In the genomic region with DNA sequence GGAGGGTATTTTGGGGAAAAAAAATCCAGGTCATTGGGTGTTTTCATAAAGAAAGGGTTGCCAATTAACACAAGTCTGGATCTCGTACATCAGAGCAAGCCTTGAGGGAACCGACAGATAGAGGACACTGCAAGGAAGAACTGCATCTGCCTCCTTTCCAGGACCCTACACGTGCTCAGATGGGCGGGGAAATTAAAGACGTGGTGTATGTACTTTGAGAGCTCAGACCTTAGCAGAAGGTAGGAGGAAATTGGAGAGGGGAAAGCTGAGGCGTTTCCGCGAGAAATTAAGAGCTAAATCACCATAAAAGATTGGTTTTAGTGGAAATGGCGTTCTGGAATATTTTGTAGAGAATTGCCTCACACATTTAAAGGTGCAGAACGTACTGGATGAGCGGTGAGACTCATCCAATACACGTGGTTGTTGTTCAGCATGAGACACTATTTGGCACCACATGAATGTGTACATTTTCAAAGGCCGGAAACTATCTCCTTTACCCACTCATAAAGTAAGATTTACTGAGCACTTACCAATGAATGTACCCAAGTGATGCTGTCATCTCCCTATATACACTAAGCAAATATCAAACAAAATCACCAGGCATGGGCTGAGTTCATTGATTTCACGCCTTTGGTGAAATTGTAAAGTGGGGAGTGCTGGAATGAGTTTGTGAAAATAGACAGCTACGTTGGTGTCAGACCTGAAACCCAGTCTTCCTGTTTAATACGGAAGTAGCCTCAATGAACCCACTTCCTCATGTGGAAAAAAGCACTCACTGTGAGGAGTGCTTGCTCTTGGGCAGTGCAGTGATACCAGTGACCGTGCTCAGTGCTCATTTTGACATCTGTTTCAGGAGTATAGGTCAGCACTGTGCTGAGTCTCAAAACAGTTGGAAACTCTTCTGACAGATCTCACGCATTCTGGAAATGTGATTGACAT, we compare ENCODE assay signal across 8 mouse cellular contexts. TPM values are rescaled to one million over a fixed set of nuclear protein-coding genes. Genes with fewer than 3 reads are reported as not detected.
DNase-seq lines count a peak whose midpoint lies in the region; ATAC-seq and TF ChIP-seq lines count a peak whose summit lies in the region.

No protein-coding gene starts in this region.

- peak overlapping the region; percentile 94 for H3K27ac ChIP-seq in left cerebral cortex, adult 2 months
- H3K27ac ChIP-seq in forebrain, postnatal 0 days (ENCODE audit: low read depth, low read length), result peak overlapping the region; percentile 93

- H3K9me3 ChIP-seq in forebrain, postnatal 0 days (ENCODE audit: low read length), result no peaks in the 10 kb centered on the region

- H3K4me1 ChIP-seq in forebrain, postnatal 0 days (ENCODE audit: insufficient read depth), result 0 out of 2 replicates have a peak, but pooled peaks cover 7% of the 10 kb centered on the region

- peak overlapping the region; percentile 60 for H3K4me2 ChIP-seq in forebrain, postnatal 0 days (ENCODE audit: low read depth)

- peaks cover 18% of the 10 kb centered on the region for H3K36me3 ChIP-seq in forebrain, postnatal 0 days (ENCODE audit: insufficient read depth)

- TF ChIP-seq CTCF in left cerebral cortex, adult 2 months (IDR thresholded peaks at IDR 0.05), result no peak
- TF ChIP-seq CTCF in forebrain, postnatal 0 days (IDR thresholded peaks at IDR 0.05; ENCODE audit: low read depth), result 0 out of 2 replicates have a peak, but pooled peaks have one; percentile 1

- ATAC-seq in forebrain, postnatal 0 days, result peak; percentile 34

- H3K4me3 ChIP-seq in left cerebral cortex, adult 2 months, result peak overlapping the region; percentile 92
- peak overlapping the region; percentile 76 for H3K4me3 ChIP-seq in forebrain, postnatal 0 days (ENCODE audit: low read depth, low read length)

- intact Hi-C loops in left cerebral cortex, adult 2 months (cut with DNase I), result loop anchor here (1.0 to 10.0 kb wide), 3 partner anchors 29 to 362 kb away; partner anchors contain the start of genes Adam17 and Iah1
- intact Hi-C loops in left cerebral cortex, postnatal 25 days (cut with DNase I), result loop anchor here (1.0 to 5.0 kb wide), 2 partner anchors 86 to 175 kb away; partner anchors contain the start of gene Adam17
- intact Hi-C loops in gastrocnemius, postnatal 14 days (cut with DNase I; ENCODE audit: low total_unique reads), result no loop called here

- DNase-seq in left cerebral cortex, adult 2 months (ENCODE audit: extremely low spot score in 1 of 2, low spot score in 2 of 2), result no peak
- DNase-seq in left cerebral cortex, postnatal 25 days (ENCODE audit: low spot score in 2 of 2), result no peak
- DNase-seq in ZHBTc4 (ENCODE audit: low read depth, low spot score), result peak; percentile 55
- peak; percentile 48 for DNase-seq in forebrain, postnatal 0 days
- peak; percentile 22 for DNase-seq in large intestine, adult 2 months (ENCODE audit: low read depth, low spot score)
- DNase-seq in mesoderm, embryonic 11.5 days (ENCODE audit: low read depth, low spot score), result peak; percentile 12
- DNase-seq in thymus, postnatal 25 days, result peak; percentile 29
- DNase-seq in gastrocnemius, postnatal 14 days, result no peak

- H3K9ac ChIP-seq in forebrain, postnatal 0 days, result peak overlapping the region; percentile 80

- 35% methylated on average over 18 of the region's 18 CpGs for WGBS in forebrain, postnatal 0 days
- WGBS in large intestine, adult 2 months, result 11% methylated on average over 18 of the region's 18 CpGs

- no peaks in the 10 kb centered on the region for H3K27me3 ChIP-seq in forebrain, postnatal 0 days (ENCODE audit: insufficient read depth, low read length)

RNA-seq across cellular contexts. Expression of gene Itgb1bp1, which starts 0.9 kb away (rescaled TPM):
- 10 to 100 TPM; 33.4 to 34.3 TPM for total RNA-seq in left cerebral cortex, adult 2 months (2021)
- total RNA-seq in left cerebral cortex, postnatal 25 days (2021), result 10 to 100 TPM; 33.0 to 35.2 TPM
- 23.9 and 36.9 TPM in 2 replicates for total RNA-seq in forebrain, postnatal 0 days (2014; rRNA removed)
- 37.4 and 40.2 TPM in 2 replicates for polyA plus RNA-seq in forebrain, postnatal 0 days (2015; fragmentation: Nextera tagmentation; extraction: Ambion mirVana)
- polyA plus RNA-seq in large intestine, adult 2 months (2012; rRNA removed), result 8.6 and 8.8 TPM in 2 replicates
- 10 to 100 TPM; 29.2 to 30.7 TPM for total RNA-seq in gastrocnemius, postnatal 14 days (2021)

RNA-seq across cellular contexts. Expression of gene Cpsf3, which starts 1.8 kb away (rescaled TPM):
- 10 to 100 TPM; 43.8 to 54.1 TPM for total RNA-seq in left cerebral cortex, adult 2 months (2021)
- 10 to 100 TPM; 42.2 to 47.1 TPM for total RNA-seq in left cerebral cortex, postnatal 25 days (2021)
- 49.2 and 50.4 TPM in 2 replicates for total RNA-seq in forebrain, postnatal 0 days (2014; rRNA removed)
- polyA plus RNA-seq in forebrain, postnatal 0 days (2015; fragmentation: Nextera tagmentation; extraction: Ambion mirVana), result 68.3 and 79.6 TPM in 2 replicates
- 22.8 and 27.9 TPM in 2 replicates for polyA plus RNA-seq in large intestine, adult 2 months (2012; rRNA removed)
- total RNA-seq in gastrocnemius, postnatal 14 days (2021), result 10 to 100 TPM; 22.1 to 23.2 TPM

RNA-seq across cellular contexts. Expression of gene Iah1, which starts 29.2 kb away (rescaled TPM):
- total RNA-seq in left cerebral cortex, adult 2 months (2021), result 10 to 100 TPM; 12.8 to 13.4 TPM
- 10 to 100 TPM; 13.0 to 15.6 TPM for total RNA-seq in left cerebral cortex, postnatal 25 days (2021)
- 28.4 and 31.2 TPM in 2 replicates for total RNA-seq in forebrain, postnatal 0 days (2014; rRNA removed)
- polyA plus RNA-seq in forebrain, postnatal 0 days (2015; fragmentation: Nextera tagmentation; extraction: Ambion mirVana), result 27.9 and 32.5 TPM in 2 replicates
- 64.1 and 65.3 TPM in 2 replicates for polyA plus RNA-seq in large intestine, adult 2 months (2012; rRNA removed)
- 1 to 10 TPM; 8.1 to 9.7 TPM for total RNA-seq in gastrocnemius, postnatal 14 days (2021)

Comparison
In these comparisons a context has a peak if more than half of its experiments do, and no peak if none do; other contexts are left out.
1. DNase-seq: peak in ZHBTc4 (single experiment), forebrain, postnatal 0 days (single experiment), large intestine, adult 2 months (single experiment), mesoderm, embryonic 11.5 days (single experiment) and thymus, postnatal 25 days (single experiment); none in left cerebral cortex, adult 2 months (0 of 2), left cerebral cortex, postnatal 25 days (0 of 2) and gastrocnemius, postnatal 14 days (single experiment).